Mouse (Mus musculus) liver, adult 2 months (tissue): ENCODE measurements around the gene Rgp1.

Experiments
- CTCF ChIP-seq: fragments of 200-500 bp; IDR thresholded peaks from 2 replicates; pipeline ENCODE4 v1.5.1; 2011; ENCODE audit warnings: low read depth, low read length, control low read depth
- POLR2A ChIP-seq: fragments of 200-500 bp; IDR thresholded peaks from 2 replicates; pipeline ENCODE4 v1.6.1; 2011; ENCODE audit warnings: low read length, control low read depth; ENCODE audit not compliant: insufficient read depth; ENCODE audit errors: extremely low read depth

DNA sequence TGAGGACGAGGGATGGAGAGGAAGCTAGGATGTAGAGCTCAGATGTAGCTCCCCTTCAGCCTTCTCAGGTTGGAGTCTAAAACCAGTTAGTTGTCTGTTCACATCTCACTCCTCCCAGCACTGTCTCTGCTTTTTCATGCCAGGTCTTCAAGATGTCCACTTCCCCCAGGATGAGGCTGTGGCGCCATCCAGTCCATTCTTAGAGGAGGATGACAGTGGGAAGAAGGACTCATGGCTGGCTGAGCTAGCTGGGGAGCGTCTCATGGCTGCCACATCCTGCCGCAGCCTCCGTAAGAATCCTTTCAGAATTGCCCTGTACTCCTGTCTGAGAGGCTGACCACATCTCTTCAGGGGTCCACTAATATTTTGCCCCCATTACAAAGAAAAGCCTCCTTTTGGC, 2.2 kb downstream of the Rgp1 start:
- no peak for TF ChIP-seq POLR2A
- TF ChIP-seq CTCF, result no peak
